Mouse (Mus musculus) cerebral cortex, adult 2 months (tissue): ENCODE data around the gene Klhl31.

Source experiments
- WGBS: fragments of 180-500 bp; shearing (Covaris S2); methylation state at CpG from one replicate; pipeline ENCODE4 v1.1.7; 2018; 5-methylcytosine and 5-hydroxymethylcytosine counted together

Gene Klhl31

DNA sequence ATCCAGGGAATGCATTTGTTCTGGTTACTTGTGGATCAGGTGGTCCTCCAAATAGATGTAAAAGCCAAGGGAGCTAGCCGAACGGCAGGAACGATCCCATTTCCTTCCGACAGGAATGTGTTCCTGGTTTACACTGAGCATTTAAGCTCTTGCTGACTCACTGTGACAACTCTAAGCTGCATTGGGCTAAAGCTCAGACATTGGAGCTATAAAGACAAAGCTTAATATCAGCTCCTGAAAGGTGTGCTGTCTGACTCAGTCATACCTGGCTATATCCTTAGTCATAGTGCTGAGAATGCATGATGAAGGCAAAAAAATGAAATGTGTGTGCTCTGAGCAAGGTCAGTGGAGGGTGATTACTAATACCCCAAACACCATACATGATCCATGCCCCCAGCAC, 67.8 kb downstream of the Klhl31 start:
- WGBS = 85% methylated on average over 4 of the region's 4 CpGs

DNA sequence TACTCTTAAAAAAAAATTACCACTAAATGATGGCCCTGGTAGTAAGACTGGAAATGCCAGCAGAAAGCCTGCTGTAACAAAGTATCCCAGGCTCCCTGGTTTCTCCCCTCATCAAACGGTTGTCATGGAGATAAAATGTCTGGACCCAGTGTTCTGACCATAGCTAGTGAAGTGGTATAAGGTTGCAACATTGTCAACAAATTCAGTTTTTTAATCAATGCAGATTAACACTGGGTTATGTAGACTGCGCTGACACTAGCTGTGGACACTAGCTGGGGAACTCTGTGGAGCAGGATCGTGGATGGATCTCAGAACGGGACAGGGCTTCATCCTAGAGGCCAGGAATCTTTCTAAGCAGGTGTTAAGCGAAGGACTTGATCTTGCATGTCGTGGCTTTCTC, 70.2 kb downstream of the Klhl31 start:
- WGBS = 88% methylated on average over 6 of the region's 6 CpGs

DNA sequence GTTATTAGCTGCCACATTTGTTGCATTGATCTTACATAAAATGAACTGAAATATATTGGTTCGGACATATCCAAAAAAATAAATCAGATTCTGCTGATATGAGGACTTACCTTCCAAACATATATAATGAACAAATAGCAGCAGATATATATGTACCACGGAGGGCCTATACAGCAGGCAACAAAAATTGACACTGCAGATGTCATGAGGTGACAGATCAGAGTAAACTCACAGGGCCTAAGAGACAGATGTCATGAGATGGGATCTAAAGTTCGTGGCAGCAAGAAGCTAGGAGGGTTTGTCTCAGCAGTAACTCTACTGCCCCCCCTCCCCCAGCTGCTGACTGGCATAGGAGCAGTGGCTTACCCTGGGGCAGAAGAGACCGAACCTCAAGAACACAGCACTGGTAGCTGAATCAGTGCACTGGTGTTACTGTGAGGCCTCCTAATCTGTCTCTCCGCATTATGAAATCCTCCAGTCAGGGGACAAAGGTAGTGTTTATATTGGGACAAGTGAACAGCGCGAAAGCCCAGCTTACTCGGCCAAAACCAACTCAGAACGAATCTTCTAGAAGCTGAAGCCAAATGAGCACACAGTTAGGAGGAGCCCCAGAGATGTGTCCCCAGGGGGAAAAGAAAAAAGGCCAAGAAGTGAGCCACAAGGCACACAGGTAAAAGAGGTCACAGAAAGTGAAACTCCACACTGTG, 71.3 kb downstream of the Klhl31 start:
- 79% methylated on average over 9 of the region's 9 CpGs for WGBS

DNA sequence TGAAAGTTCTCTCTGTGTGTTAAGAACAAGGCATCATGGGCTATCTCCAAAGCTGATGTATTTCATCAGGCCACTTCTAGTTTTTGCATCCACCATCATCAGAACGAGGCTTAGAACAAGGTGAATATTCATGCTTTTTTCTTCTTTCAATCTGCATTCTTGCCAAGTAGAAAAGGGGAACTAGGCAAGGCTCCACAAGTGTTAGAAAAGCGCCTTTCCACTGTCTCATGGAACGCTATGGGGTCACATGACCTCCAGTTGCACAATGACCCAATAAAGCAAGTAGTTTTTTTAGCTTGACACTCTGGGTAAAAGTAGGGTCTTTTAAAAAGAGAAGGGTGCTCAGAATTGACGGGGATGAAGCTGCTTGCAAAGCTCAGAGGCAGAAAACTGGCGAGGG, 72.7 kb downstream of the Klhl31 start:
- 71% methylated on average over 5 of the region's 5 CpGs for WGBS
